Mouse (Mus musculus): ENCODE measurements at regions not wholly inside any gene's neighbourhood (a gene's known extent, or its start where the extent isn't known, plus 50 kb on each side); places are given as distances from the start of the nearest gene placed in this dataset.

DNA sequence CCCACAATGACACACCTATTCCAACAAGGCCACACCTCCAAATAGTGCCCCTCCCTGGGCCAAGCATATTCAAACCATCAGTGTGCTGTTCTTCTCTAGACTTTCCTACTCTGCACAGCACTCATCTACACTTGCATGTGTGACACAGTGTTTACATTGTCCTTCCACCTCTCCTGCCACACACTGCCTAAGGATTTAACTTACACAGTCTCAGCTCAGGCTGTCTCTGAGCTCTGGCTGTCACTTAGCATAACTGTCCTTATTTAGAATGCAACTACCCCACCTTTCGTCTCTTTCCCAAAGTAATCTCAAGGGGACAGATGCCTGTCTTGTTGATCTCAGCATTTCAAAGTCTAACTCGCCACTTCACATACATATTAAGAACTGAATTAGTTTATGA, 61.2 kb upstream of the Ptprk start:
- Histone ChIP-seq H3K4me2 (no peak overlapping the region), H3K9me3 (no peaks in the 10 kb centered on the region), H3K36me3 (replicated peaks) (no peaks in the 10 kb centered on the region), H3K4me1 (no peaks in the 10 kb centered on the region), H3K4me3 (replicated peaks) (no peak overlapping the region), H3K27me3 (no peaks in the 10 kb centered on the region), H3K27ac (no peak overlapping the region), H3K9ac (no peak overlapping the region)
- 75% methylated on average over 2 of the region's 2 CpGs for WGBS
- no peak for ATAC-seq (ENCODE audit: low FRiP score)

DNA sequence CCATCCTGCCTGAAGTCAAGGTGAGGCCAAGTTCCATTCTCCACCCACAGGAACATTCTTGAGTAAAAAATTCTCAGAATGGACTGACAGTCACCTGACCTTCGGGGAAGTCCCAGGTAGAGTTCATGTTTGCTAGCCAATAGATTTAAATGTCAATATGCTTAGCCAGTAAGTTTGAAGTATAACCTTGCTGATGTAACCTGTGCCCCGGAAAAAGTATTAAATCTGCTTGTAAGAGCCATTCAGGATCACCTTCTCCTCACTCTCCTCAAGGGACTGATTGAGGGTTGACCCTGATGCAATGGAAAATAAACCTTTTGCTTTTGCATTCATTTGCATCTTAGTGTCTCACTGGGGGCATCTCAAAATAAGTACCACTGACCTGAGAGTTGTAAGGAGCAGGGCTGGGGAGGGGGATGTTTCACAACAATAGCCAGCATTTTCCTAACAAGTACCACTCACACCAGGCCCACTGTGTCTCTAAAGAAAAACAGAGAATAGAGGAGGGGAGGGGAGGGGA, 60.3 kb upstream of the Ptprk start:
- Histone ChIP-seq H3K27ac (no peak overlapping the region), H3K4me3 (replicated peaks) (no peak overlapping the region), H3K27me3 (no peaks in the 10 kb centered on the region), H3K9me3 (no peaks in the 10 kb centered on the region), H3K36me3 (replicated peaks) (no peaks in the 10 kb centered on the region), H3K4me2 (no peak overlapping the region), H3K4me1 (no peaks in the 10 kb centered on the region), H3K9ac (no peak overlapping the region)
- WGBS: 47% methylated on average over 2 of the region's 2 CpGs
- no peak for ATAC-seq (ENCODE audit: low FRiP score)
